Mouse (Mus musculus) bone marrow macrophage, adult 2 months (primary cell): Measurements from ENCODE around the gene Rnf151. TPM values are rescaled to one million over a fixed set of nuclear protein-coding genes. Genes with fewer than 3 reads are reported as not detected.
"Not testable (repeated sequence)": the region's sequence is repeated elsewhere in the genome, so short reads cannot be mapped to it uniquely, and the experiment has no call there.

Experiments used
- H3K27ac ChIP-seq: 2 replicates; pipeline ENCODE4 v1.5.1; 2012; ENCODE audit warnings: low read depth, low read length; ENCODE audit not compliant: insufficient read depth
- H3K4me1 ChIP-seq: 2 replicates; pipeline ENCODE4 v1.6.1; 2012; ENCODE audit warnings: low read length; ENCODE audit not compliant: control insufficient read depth, insufficient read depth
- H3K4me3 ChIP-seq: 2 replicates; pipeline ENCODE4 v1.5.1; 2012; ENCODE audit warnings: mild to moderate bottlenecking, low read length, moderate library complexity; ENCODE audit not compliant: insufficient read depth
- CTCF ChIP-seq: IDR thresholded peaks from 2 replicates; pipeline ENCODE4 v1.5.1; 2012; ENCODE audit warnings: low read depth, mild to moderate bottlenecking, low read length, moderate library complexity
- POLR2A ChIP-seq: IDR thresholded peaks from 2 replicates; pipeline ENCODE4 v1.6.1; 2012; ENCODE audit warnings: mild to moderate bottlenecking, low read depth, low read length, borderline replicate concordance
- polyA plus RNA-seq: library from polyadenylated mRNA; stranded (reverse); fragments of >200 nt; gene quantifications from 2 replicates; pipeline ENCODE4 v1.2.4, GENCODE M21; 2012; ENCODE audit not compliant: missing spikeins, insufficient read depth, insufficient read length

The Rnf151 gene
- polyA plus RNA-seq, 1 experiment, result not detected

DNA sequence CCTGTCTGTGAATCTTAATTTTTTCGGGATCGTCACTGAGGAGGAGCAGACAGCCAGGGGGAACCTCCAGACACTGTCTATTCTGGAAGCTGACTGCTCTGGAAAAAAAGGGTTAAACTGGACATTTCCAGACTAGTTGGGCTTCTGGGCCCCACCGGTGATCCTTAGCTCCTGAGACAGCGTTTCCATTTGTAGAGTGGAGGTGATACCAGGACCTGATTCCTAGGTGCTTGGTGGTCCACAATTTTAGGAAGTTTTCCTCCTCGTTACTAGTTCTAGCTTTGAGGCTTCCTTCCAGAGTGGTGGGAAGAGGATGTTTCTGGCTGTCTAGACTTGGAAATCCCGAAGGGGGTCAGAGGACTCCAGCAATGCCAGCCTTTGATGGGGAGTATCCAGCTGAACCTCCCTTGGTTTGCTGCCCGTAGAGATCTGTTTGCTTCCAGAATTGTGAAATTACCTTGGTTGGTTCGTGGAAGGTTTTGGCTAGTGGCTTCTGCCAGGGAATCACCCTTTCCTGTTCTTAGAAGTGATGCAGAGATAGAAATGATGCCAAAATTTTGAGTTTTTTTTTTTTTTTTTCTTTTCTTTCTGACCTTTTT is 47.5 kb downstream of the Rnf151 start:
- Histone ChIP-seq H3K4me3 (peak overlapping the region; percentile 70), H3K4me1 (peaks cover 33% of the 10 kb centered on the region), H3K27ac (0 out of 2 replicates have a peak overlapping the region, but pooled peaks have one; percentile 5)
- TF ChIP-seq POLR2A, result no peak
- TF ChIP-seq CTCF, result no peak

DNA sequence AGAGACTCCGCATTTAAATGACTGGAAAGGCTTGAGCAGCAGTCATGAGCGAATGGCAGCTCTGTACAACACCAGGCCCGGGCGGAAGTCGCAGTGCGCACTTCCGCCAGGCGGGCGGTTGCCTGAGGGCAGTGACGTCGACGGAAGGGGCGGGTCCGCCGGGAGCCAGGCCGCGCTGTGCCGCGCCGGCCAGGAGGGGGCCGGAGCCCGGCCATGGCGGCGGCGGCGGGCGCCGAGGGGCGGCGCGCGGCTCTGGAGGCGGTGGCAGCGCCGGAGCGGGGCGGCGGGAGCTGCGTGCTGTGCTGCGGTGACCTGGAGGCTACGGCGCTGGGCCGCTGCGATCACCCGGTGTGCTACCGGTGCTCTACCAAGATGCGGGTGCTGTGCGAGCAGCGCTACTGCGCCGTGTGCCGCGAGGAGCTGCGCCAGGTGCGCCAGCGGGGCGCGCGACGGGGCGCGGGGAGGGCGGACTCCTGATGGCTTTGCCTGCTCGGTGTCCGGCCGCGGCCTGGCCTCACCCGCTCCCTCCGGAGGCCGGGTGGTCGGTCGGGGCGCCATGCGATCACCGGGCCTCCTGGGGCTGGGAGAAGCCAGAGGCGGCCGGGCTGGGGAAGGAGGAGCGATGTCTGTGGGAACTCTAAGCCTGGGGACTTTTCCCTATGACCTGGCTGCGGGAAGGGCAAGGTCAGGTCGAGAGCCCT is 48.2 kb downstream of the Rnf151 start, which contains the start of gene Zfp598:
Gene Zfp598 (plus strand): TSS at position 143 of the 701 bp plus-strand sequence.
- TF ChIP-seq CTCF, result no peak
- TF ChIP-seq POLR2A, result no peak
- peaks cover 31% of the 10 kb centered on the region for H3K4me1 ChIP-seq
- H3K4me3 ChIP-seq, result peak within 1 kb of the TSS; percentile 70
- H3K27ac ChIP-seq, result peak within 1 kb of the TSS; percentile 43

DNA sequence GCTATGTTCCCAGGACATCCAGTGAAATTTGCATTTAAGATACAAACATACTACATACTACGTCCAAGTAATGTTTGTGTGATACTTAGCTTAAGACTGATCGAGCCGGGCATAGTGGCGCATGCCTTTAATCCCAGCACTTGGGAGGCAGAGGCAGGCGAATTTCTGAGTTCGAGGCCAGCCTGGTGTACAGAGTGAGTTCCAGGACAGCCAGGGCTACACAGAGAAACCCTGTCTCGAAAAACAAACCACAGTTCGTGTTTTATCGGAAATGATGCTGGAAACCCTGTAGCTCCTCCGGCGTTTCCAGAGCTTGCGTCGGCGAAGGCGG is 48.7 kb downstream of the Rnf151 start:
- peak overlapping the region; percentile 43 for H3K27ac ChIP-seq
- H3K4me3 ChIP-seq, result peak overlapping the region; percentile 70
- peaks cover 26% of the 10 kb centered on the region for H3K4me1 ChIP-seq

DNA sequence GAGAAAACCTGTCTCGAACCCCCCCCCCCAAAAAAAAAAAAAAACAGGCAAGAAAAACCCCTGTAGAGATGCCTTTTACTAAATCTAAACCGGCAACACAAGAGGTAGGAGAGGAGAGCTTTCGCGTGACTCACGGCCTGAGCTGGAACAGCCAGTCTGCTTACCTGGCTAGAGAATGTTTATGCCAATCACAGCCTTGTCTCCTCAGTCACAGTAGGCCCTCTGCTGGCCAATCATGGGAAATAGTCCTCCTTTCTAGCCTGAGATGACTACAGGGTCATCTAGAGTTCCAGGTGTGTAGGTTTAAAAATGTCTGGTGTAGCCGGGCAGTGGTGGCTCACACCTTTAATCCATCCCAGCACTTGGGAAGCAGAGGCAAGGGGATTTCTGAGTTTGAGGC is 50.4 kb downstream of the Rnf151 start:
- H3K4me1 ChIP-seq, result peaks cover 19% of the 10 kb centered on the region

DNA sequence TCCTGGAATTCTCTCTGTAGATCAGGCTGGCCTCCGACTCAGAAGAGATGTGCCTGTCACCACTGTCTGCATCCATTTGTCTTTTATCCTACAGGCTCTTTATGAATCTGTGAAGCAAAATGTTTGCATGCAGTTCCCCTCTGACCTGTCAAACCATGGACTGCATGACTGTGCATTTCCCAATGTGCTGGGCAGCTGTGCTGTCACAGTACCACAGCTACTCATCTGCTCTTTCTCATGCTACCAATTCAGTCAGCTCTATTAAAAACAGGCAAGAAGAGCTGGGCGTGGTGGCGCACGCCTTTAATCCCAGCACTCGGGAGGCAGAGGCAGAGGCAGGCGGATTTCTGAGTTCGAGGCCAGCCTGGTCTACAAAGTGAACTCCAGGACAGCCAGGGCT is 50.9 kb downstream of the Rnf151 start:
- H3K27ac ChIP-seq, H3K4me3 ChIP-seq: not testable (repeated sequence)
- H3K4me1 ChIP-seq, result peaks cover 17% of the 10 kb centered on the region

More for the DNA sequence above, 50.4 kb downstream of the Rnf151 start:
- Histone ChIP-seq H3K4me3 (no peak overlapping the region), H3K27ac (no peak overlapping the region)
- no peak for TF ChIP-seq POLR2A
- peak; percentile 64 for TF ChIP-seq CTCF

Other genes starting within 250 kb of the Rnf151 start
- gene E4f1, start 247.8 kb downstream of the Rnf151 start, polyA plus RNA-seq, result 21.7 and 25.0 TPM in 2 replicates
- gene Pgp, start 247.7 kb downstream of the Rnf151 start, polyA plus RNA-seq, result 21.4 and 24.2 TPM in 2 replicates
- not detected in 2 replicates for gene Bricd5, start 244.2 kb downstream of the Rnf151 start, polyA plus RNA-seq
- gene Mlst8, start 239.0 kb downstream of the Rnf151 start, polyA plus RNA-seq, result 14.8 and 16.0 TPM in 2 replicates
- gene Caskin1, start 229.5 kb downstream of the Rnf151 start, polyA plus RNA-seq, result 0.34 TPM in 1 of 2 replicates, not detected in the other
- 88.8 and 102 TPM in 2 replicates for gene Traf7, start 190.1 kb downstream of the Rnf151 start, polyA plus RNA-seq
- 0.44 TPM in 1 of 2 replicates, not detected in the other for gene Rab26, start 183.9 kb downstream of the Rnf151 start, polyA plus RNA-seq
- 22.3 and 24.6 TPM in 2 replicates for gene Pkd1, start 168.2 kb downstream of the Rnf151 start, polyA plus RNA-seq
- 62.1 and 67.7 TPM in 2 replicates for gene Tsc2, start 85.4 kb downstream of the Rnf151 start, polyA plus RNA-seq
- gene Nthl1, start 85.4 kb downstream of the Rnf151 start, polyA plus RNA-seq, result 4.1 and 6.2 TPM in 2 replicates
- gene Slc9a3r2, start 67.7 kb downstream of the Rnf151 start, polyA plus RNA-seq, result 0.98 TPM in 1 of 2 replicates, not detected in the other
- not detected in 2 replicates for gene Npw, start 59.6 kb downstream of the Rnf151 start, polyA plus RNA-seq
- gene Zfp598, start 48.4 kb downstream of the Rnf151 start, polyA plus RNA-seq, result 28.0 and 29.6 TPM in 2 replicates
- 0.41 and 0.79 TPM in 2 replicates for gene Syngr3, start 28.1 kb downstream of the Rnf151 start, polyA plus RNA-seq
- gene Gfer, start 21.9 kb downstream of the Rnf151 start, polyA plus RNA-seq, result 21.6 and 22.0 TPM in 2 replicates
- gene Noxo1, start 21.8 kb downstream of the Rnf151 start, polyA plus RNA-seq, result 3.9 and 6.0 TPM in 2 replicates
- gene Tbl3, start 10.4 kb downstream of the Rnf151 start, polyA plus RNA-seq, result 11.7 and 16.9 TPM in 2 replicates
- gene Rps2, start 53 bp upstream of the Rnf151 start, polyA plus RNA-seq, result 685 and 784 TPM in 2 replicates
- gene Ndufb10, start 6.4 kb upstream of the Rnf151 start, polyA plus RNA-seq, result 164 and 191 TPM in 2 replicates
- gene Rpl3l, start 9.8 kb upstream of the Rnf151 start, polyA plus RNA-seq, result not detected in 2 replicates
- 214 and 223 TPM in 2 replicates for gene Msrb1, start 18.6 kb upstream of the Rnf151 start, polyA plus RNA-seq
- not detected in 2 replicates for gene Hs3st6, start 34.9 kb upstream of the Rnf151 start, polyA plus RNA-seq
- gene Meiob, start 86.2 kb upstream of the Rnf151 start, polyA plus RNA-seq, result not detected in 2 replicates
- 39.7 and 44.9 TPM in 2 replicates for gene Hagh, start 122.1 kb upstream of the Rnf151 start, polyA plus RNA-seq
- 9.0 and 9.1 TPM in 2 replicates for gene Fahd1, start 132.3 kb upstream of the Rnf151 start, polyA plus RNA-seq
- gene Igfals, start 147.9 kb upstream of the Rnf151 start, polyA plus RNA-seq, result not detected in 2 replicates
- 39.0 and 40.3 TPM in 2 replicates for gene Nubp2, start 168.3 kb upstream of the Rnf151 start, polyA plus RNA-seq
- 20.2 and 21.3 TPM in 2 replicates for gene Spsb3, start 168.6 kb upstream of the Rnf151 start, polyA plus RNA-seq
- gene Eme2, start 177.0 kb upstream of the Rnf151 start, polyA plus RNA-seq, result 5.9 and 7.1 TPM in 2 replicates
- gene Mrps34, start 177.1 kb upstream of the Rnf151 start, polyA plus RNA-seq, result 25.6 and 34.9 TPM in 2 replicates
- 37.2 and 38.5 TPM in 2 replicates for gene Nme3, start 178.4 kb upstream of the Rnf151 start, polyA plus RNA-seq
- gene Mapk8ip3, start 218.9 kb upstream of the Rnf151 start, polyA plus RNA-seq, result 56.7 and 64.0 TPM in 2 replicates
- gene Jpt2, start 242.6 kb upstream of the Rnf151 start, polyA plus RNA-seq, result 35.7 and 42.4 TPM in 2 replicates